Mouse (Mus musculus) megakaryocyte, embryonic 14.5 days (primary cell): ENCODE measurements at regions not wholly inside any gene's neighbourhood (a gene's known extent, or its start where the extent isn't known, plus 50 kb on each side); places are given as distances from the start of the nearest gene placed in this dataset.

Source experiments
- FLI1 ChIP-seq: IDR thresholded peaks from 2 replicates; pipeline ENCODE4 v1.6.1; 2012; ENCODE audit warnings: low read length, inconsistent platforms, mixed read lengths
- GATA1 ChIP-seq: IDR thresholded peaks from 3 replicates; pipeline ENCODE4 v1.6.1; 2012; ENCODE audit warnings: mixed read lengths, low read length, inconsistent platforms, borderline replicate concordance

GRCm38 (mm10) chr16:30679493-30679811 lies 79.9 kb downstream of the Fam43a start:
- TF ChIP-seq GATA1: no peak
- TF ChIP-seq FLI1: no peak
